Mouse (Mus musculus): ENCODE data around the gene Mtr.
"Not testable (repeated sequence)": the region's sequence is repeated elsewhere in the genome, so short reads cannot be mapped to it uniquely, and the experiment has no call there.

Gene Mtr

DNA sequence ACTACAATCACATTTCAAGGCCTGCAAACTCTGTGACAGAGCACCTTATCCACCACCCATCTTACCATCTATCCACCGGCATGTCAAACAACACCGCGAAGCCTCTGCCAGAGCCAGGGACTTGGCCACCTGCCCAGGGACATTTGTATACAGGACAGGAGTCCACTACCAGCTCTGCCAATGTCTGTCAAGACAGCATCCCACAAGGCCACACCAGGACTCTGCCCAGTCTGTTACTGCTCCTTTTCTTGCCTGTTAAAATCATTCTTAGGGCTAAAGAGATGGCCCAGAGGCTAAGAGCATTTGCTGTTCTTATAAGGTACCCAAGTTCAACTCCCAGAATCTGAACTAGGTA is 97.8 kb downstream of the Mtr start:
- no peak for DNase-seq (ENCODE audit: low spot score in 2 of 2)

- no peak for DNase-seq (ENCODE audit: low spot score in 2 of 2)
Observed at GRCm38 (mm10) chr13:12159288-12160120, 98.4 kb downstream of the Mtr start.

DNA sequence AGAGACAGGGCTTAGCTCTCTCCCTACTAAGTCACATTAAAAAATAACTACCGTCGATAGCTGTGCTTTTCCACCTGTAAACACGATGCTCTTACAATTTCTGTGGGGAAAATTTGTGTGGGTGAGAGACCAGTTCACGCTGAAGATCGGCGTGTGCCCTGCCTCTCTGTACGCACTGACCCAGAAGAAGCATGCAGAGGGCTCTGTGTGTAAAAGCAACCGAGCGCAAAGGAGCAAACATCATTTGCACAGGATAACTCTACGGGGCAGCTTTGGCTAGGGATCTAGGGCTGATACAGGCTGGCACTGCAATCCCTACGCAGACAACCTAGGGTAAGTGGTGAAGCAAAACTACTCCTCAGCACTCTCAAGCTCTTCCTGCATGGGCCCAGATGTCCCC is 104.0 kb downstream of the Mtr start:
- no peak for DNase-seq (ENCODE audit: low spot score in 2 of 2)

DNA sequence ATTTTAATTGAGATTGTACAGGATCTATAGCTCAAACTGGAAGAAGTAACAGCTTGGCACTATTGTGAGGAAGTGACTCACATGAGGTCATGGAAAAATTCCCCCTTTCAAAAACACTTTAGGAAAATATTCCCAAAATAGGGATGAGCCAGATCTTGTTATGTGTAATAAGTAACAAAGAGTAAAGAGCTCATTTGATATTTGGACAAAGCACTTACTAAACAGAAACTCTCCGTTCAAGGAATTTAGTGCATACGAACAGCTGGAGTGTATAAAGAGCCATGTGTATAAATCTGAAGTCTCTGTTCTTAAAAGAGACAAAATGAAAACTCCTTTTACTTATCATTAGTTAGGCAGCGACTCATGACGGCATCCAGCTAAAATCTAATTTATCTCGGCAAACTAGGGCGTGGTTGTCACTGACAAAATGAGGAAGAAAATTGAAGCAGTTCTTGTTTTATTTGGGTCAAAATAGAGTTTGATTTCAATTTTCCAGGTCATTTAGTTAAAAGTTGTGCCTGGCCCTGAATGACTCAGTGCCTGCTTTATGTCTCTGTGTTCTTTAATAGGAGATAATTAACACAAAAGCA is 110.9 kb downstream of the Mtr start:
- DNase-seq (ENCODE audit: low spot score in 2 of 2) = no peak

- DNase-seq (ENCODE audit: low spot score in 2 of 2) = no peak
Observed at GRCm38 (mm10) chr13:12146402-12146801, 111.5 kb downstream of the Mtr start.

DNA sequence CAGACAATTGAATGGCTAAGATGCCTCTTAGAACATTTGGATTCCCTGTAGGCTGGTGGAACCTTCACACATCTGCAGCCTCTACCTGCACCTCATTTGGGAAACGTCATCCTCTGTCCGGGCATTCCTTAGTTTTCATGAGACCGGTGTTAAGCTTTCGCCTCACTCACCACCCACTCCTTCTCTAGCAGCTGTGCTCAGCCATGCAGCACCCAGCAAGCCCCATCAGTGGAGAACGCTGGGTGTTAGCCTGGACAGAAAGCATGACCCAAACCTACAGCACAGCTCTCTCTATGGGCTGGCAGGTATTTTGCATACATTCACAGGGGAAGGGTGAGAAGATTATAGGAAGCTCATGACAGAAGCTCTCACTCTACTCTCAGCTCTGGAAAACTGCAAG is 114.6 kb downstream of the Mtr start:
- DNase-seq (ENCODE audit: low spot score in 2 of 2) = no peak

DNA sequence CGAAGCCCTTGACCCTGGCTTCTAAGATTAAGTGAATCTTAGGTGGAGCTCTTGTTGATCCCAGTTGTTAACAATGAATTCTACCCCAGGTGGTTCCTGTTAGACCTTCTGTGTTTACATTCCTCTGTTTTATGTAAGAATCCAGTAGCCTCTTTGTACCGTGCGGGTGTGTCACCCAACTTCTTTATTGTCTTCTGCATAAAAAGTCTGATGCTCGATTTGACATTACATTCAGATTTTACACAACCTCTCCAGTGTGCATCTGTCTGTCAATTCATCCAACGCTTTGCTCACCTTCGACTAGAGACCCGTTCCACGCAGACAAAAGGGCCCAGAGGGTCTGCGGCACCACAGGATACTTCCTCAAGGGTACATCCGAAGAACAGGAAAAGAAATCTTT is 121.5 kb downstream of the Mtr start:
- DNase-seq (ENCODE audit: low spot score in 2 of 2) = not testable (repeated sequence)

- DNase-seq (ENCODE audit: low spot score in 2 of 2) = no peak
Observed at GRCm38 (mm10) chr13:12133549-12133948, 124.4 kb downstream of the Mtr start.

All from right cerebral cortex, adult 2 months (tissue).